Mouse (Mus musculus) lung, adult 2 months (tissue): ENCODE measurements at regions not wholly inside any gene's neighbourhood (a gene's known extent, or its start where the extent isn't known, plus 50 kb on each side); places are given as distances from the start of the nearest gene placed in this dataset.

Experiments
- CTCF ChIP-seq: fragments of 200-500 bp; IDR thresholded peaks from 2 replicates; pipeline ENCODE4 v1.5.1; 2011; ENCODE audit warnings: mild to moderate bottlenecking, low read length, control low read depth; ENCODE audit not compliant: insufficient read depth
- POLR2A ChIP-seq: fragments of 200-500 bp; IDR thresholded peaks from 2 replicates; pipeline ENCODE4 v1.6.1; 2011; ENCODE audit warnings: low read depth, mild to moderate bottlenecking, control low read depth, low read length, borderline replicate concordance; ENCODE audit errors: extremely low read depth

- no peak for TF ChIP-seq CTCF
- no peak for TF ChIP-seq POLR2A
Observed at GRCm38 (mm10) chr9:46454807-46455610, 135.2 kb upstream of the 4931429L15Rik start.
